Mouse (Mus musculus): ENCODE results near the gene Tspan31. TPM values are rescaled to one million over a fixed set of nuclear protein-coding genes. Genes with fewer than 3 reads are reported as not detected.

Gene Tspan31
- 65.6 TPM for polyA plus RNA-seq (2014; fragmentation: Illumina TruSeq; extraction: RNeasy Lipid Tissue Mini Kit (QIAGEN cat#74804); ENCODE audit: low read depth, low replicate concordance)

DNA sequence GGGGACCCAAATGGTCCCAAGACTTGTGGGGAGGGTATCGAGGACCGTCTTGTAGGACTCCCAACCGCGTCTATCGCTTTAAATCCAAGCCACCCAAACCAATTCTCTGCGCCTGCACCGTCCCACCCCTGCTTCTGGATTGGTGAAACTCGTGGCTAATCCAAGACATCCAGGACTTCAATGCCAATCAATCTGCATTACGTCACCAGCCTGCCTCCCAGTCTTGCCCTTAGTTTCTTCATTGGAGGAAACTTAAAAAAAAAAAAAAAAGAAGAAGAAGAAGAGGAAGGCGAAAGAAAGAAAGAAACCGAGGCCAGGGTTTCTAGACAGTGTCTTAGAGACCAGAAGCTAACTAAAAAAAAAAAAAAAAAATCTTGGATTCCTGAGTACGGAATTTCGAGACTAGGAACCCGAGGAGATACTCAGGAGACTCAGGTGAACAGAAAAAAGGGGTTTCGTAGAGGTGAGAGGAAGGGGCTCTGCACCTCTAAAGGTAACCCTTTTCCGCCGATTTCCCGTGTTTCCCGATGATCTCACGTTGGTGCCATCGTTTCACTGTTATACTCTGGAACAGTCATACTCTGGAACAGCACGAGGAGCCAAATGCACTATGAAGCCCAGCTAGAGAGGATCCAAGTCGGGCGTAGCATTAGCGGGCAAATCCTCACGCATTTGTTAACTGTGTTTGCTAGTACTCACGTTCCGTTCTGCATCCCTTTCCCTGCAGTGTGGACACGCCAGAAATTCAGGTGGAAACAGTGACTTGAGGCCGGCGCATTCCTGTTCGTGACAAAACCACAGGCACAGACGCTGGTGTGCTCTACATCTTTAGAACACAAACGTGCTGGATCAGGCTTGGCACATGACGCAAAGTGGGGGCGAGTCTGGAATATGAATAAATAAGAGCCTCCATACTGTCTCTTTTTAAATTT, at the start of gene Tspan31:
Gene Tspan31, minus strand, starts transcription at position 75 of the 932 bp plus-strand sequence.

DNA sequence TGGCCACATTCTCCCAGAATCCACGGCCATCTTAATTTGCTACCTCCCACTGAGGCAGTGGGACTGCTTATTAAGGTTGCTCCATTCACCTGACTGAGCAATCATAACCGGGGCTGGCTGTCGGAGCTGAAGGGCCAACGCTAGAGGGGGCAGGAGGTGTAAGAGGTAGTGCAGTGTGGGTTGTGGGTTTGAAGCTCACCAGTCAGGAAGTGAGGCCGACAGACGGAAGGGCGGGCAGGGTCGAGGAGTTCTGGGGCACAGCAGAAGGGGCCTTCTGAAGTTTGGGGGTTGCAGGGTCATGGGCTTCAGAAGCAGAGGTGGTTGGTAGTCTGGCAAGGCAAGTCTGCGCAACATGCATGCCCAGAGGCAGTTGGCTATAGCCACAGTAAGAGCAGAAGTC, 5.0 kb upstream of the Tspan31 start, which contains the start of gene Agap2:
Gene Agap2, plus strand, starts transcription at position 205 of the 400 bp plus-strand sequence.

DNA sequence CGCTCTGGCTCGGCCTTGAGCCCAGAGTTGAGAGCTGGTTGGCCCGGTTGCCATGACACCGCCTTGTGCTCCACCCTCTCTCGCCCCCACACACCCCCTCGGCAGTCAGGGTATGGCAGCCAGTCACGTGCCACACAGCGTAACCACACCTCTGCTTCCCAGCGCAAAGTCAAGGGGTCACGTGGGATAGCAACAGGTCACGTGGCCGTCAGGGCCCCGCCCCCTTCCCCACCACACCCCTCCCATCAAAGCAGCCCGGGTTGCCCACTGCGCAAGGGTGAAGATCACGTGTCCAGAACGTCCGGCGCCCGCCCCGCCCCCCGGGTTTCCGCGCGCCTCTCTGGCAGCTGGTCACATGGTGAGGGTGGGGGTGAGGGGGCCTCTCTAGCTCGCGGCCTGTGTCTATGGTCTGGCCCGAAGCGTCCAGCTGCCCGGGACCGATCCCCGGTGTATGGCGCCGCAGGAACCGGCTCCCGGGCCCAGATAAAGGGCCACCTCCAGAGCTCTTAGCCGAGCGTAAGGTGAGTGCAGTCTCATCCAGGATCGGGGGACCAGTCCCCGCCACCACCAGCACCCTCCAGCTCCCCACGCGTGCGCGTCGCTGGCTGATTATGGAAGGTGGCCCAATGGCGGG, 6.7 kb downstream of the Tspan31 start, which contains the start of gene Cdk4:
Gene Cdk4, plus strand, starts transcription at position 296 of the 634 bp plus-strand sequence.

DNA sequence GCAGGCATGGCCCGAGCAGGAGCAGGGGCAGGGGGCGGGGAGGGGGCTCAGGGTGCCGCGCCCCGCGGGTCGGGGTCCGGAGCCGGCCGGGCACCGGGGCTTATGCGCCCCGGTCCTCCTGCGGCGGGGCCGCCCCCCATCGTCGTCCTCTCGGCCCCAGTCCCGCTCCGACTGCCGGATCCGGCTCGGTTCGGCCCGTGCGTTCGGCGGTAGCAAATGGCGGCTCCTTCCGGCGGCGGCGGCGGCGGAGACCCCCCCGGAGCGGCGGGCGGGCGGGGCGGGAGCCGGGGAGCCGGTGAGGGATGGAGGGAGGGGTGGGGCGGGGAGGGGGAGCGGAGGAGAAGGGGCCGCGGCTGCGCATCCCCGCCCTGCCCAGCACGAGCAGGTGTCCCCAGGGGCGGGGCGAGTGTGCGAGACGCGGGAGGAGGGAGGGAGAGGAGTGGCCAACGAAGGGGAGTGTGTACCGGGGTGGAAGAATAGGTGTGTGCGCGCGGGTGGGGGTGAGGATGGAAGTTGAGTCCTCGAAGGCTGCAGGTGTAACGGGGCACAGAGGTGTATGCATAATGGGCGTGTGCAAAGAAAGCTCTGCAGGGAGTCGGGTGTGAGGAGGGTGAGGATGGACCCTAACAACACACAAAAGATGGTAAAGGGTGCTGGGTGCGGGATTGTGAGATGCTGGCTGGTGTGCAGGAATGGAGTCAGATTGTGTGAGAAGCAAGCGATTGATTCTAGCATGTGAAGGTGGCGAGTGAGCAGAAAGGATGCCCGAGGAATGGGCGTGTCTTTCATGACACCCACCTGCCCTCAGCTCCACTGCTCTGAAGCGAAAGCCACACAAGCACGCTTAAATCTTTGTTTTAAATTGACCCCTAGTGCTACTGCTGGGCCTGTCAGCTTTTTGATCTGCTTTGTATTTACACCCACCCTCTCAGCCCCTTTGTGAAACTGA, 9.8 kb downstream of the Tspan31 start, which contains the start of gene March9:
Gene March9, minus strand, starts transcription at position 217 of the 949 bp plus-strand sequence.

DNA sequence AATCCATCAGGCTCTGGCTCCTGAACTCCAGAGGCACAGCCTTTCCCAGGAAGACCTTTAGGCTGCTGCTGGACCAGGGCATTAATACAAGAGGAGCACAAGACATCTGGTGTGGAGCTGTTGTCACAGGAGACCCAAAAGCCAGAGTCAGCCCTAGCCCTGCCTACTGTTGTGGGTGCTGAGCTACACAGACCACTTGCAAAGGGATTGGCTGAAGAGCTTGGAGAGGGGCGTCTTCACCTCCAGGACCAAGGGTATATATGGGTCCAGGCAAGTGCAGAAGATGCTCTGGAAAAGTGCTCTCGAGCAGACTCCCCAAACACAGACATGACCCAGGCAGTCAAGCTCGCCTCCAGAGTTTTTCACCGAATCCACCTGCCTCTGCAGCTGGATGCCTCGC, 22.1 kb downstream of the Tspan31 start, which contains the start of gene Cyp27b1:
Gene Cyp27b1, plus strand, starts transcription at position 297 of the 400 bp plus-strand sequence.

DNA sequence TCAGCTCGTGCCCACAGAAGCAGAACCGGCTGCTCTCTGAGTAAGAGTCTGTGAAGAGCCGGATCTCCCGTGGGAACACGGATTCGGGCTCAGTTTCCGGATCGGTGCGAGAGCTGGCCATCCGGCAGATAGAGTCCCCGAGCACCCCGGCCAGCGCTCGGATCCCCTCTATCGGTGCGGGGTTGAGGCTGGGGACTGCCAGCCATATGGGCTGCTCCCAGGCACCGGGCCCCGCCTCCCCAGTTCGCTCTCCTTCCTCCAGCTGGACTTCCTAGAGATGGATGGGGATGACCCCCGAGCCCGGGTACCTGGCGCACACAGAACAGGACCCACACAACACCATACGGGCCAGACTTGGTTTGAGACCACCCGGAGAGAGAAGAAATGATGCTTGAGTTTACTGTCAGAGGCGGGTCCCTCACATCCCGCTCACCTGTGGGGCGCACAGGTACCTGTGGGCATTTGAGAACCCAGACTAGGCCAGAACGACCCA, 28.7 kb downstream of the Tspan31 start, which contains the start of the genes Mettl1 and Eef1akmt3:
Gene Mettl1, plus strand, starts transcription at position 141 of the 493 bp plus-strand sequence.
Gene Eef1akmt3, minus strand, starts transcription at position 240 of the 493 bp plus-strand sequence.

DNA sequence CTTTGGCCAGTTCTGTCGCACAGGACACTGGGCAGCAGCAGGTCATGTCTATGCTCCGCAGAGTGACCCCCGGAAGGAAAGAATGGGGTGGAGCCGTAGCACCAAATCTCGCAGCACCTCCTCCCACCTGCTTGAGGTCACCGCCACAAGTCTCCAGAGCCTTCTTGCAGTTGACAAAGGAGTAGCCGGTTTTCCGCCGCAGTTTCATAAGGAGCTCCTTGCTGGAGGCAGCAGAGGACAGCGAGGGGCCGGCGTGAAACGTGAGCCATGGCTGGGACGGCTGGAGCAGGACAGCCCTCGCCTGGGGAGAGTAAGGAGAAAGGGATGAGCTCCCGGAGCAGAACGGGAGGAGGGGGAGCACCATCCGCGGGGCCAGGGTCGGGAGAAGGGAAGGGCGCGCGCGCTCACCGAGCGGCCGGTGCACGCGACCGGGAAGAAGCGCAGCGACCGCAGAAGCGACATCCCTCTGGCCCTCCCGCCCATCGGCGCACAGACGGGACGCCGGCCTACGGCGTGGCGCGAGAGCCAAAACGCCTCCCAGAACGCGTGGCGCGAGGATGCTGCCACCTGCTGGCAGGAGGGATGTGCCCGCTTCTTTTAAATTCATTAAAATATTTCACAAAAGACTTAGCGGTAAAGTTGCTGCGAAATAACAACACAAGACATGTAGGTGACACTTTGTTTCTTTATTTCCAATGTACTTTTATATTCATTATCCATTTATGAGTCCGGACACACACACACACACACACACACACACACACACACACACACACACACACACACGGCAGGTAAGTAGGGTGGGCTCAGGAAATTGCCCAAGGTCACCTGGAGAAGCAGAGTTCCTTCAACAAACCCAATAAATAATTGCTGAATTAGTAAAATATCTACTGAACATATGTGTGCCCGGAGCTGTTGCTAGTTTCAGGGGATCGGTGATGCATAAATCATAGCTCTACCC, 39.4 kb downstream of the Tspan31 start, which contains the start of gene Tsfm:
Gene Tsfm, minus strand, starts transcription at position 505 of the 961 bp plus-strand sequence.

Other genes with a start within 250 kb of the Tspan31 start
- gene Atp23, start 168.9 kb downstream of the Tspan31 start, polyA plus RNA-seq (2014; fragmentation: Illumina TruSeq; extraction: RNeasy Lipid Tissue Mini Kit (QIAGEN cat#74804); ENCODE audit: low read depth, low replicate concordance) = 5.6 TPM
- 91.4 TPM for gene Ctdsp2, start 91.5 kb downstream of the Tspan31 start, polyA plus RNA-seq (2014; fragmentation: Illumina TruSeq; extraction: RNeasy Lipid Tissue Mini Kit (QIAGEN cat#74804); ENCODE audit: low read depth, low replicate concordance)
- 0.94 TPM for gene Avil, start 69.6 kb downstream of the Tspan31 start, polyA plus RNA-seq (2014; fragmentation: Illumina TruSeq; extraction: RNeasy Lipid Tissue Mini Kit (QIAGEN cat#74804); ENCODE audit: low read depth, low replicate concordance)
- gene Tsfm, start 39.4 kb downstream of the Tspan31 start, polyA plus RNA-seq (2014; fragmentation: Illumina TruSeq; extraction: RNeasy Lipid Tissue Mini Kit (QIAGEN cat#74804); ENCODE audit: low read depth, low replicate concordance) = 50.1 TPM
- 17.0 TPM for gene Mettl1, start 28.9 kb downstream of the Tspan31 start, polyA plus RNA-seq (2014; fragmentation: Illumina TruSeq; extraction: RNeasy Lipid Tissue Mini Kit (QIAGEN cat#74804); ENCODE audit: low read depth, low replicate concordance)
- not detected for gene Eef1akmt3, start 28.8 kb downstream of the Tspan31 start, polyA plus RNA-seq (2014; fragmentation: Illumina TruSeq; extraction: RNeasy Lipid Tissue Mini Kit (QIAGEN cat#74804); ENCODE audit: low read depth, low replicate concordance)
- gene Cyp27b1, start 22.0 kb downstream of the Tspan31 start, polyA plus RNA-seq (2014; fragmentation: Illumina TruSeq; extraction: RNeasy Lipid Tissue Mini Kit (QIAGEN cat#74804); ENCODE audit: low read depth, low replicate concordance) = not detected
- 3.0 TPM for gene March9, start 10.1 kb downstream of the Tspan31 start, polyA plus RNA-seq (2014; fragmentation: Illumina TruSeq; extraction: RNeasy Lipid Tissue Mini Kit (QIAGEN cat#74804); ENCODE audit: low read depth, low replicate concordance)
- 104 TPM for gene Cdk4, start 6.7 kb downstream of the Tspan31 start, polyA plus RNA-seq (2014; fragmentation: Illumina TruSeq; extraction: RNeasy Lipid Tissue Mini Kit (QIAGEN cat#74804); ENCODE audit: low read depth, low replicate concordance)
- 2.9 TPM for gene Agap2, start 5.0 kb upstream of the Tspan31 start, polyA plus RNA-seq (2014; fragmentation: Illumina TruSeq; extraction: RNeasy Lipid Tissue Mini Kit (QIAGEN cat#74804); ENCODE audit: low read depth, low replicate concordance)
- gene Os9, start 50.9 kb upstream of the Tspan31 start, polyA plus RNA-seq (2014; fragmentation: Illumina TruSeq; extraction: RNeasy Lipid Tissue Mini Kit (QIAGEN cat#74804); ENCODE audit: low read depth, low replicate concordance) = 36.6 TPM
- gene B4galnt1, start 95.0 kb upstream of the Tspan31 start, polyA plus RNA-seq (2014; fragmentation: Illumina TruSeq; extraction: RNeasy Lipid Tissue Mini Kit (QIAGEN cat#74804); ENCODE audit: low read depth, low replicate concordance) = 1.5 TPM
- 26.9 TPM for gene Slc26a10, start 110.4 kb upstream of the Tspan31 start, polyA plus RNA-seq (2014; fragmentation: Illumina TruSeq; extraction: RNeasy Lipid Tissue Mini Kit (QIAGEN cat#74804); ENCODE audit: low read depth, low replicate concordance)
- 23.2 TPM for gene Arhgef25, start 119.8 kb upstream of the Tspan31 start, polyA plus RNA-seq (2014; fragmentation: Illumina TruSeq; extraction: RNeasy Lipid Tissue Mini Kit (QIAGEN cat#74804); ENCODE audit: low read depth, low replicate concordance)
- 53.5 TPM for gene Dtx3, start 125.5 kb upstream of the Tspan31 start, polyA plus RNA-seq (2014; fragmentation: Illumina TruSeq; extraction: RNeasy Lipid Tissue Mini Kit (QIAGEN cat#74804); ENCODE audit: low read depth, low replicate concordance)
- 35.2 TPM for gene Pip4k2c, start 141.3 kb upstream of the Tspan31 start, polyA plus RNA-seq (2014; fragmentation: Illumina TruSeq; extraction: RNeasy Lipid Tissue Mini Kit (QIAGEN cat#74804); ENCODE audit: low read depth, low replicate concordance)
- 0.89 TPM for gene Kif5a, start 193.1 kb upstream of the Tspan31 start, polyA plus RNA-seq (2014; fragmentation: Illumina TruSeq; extraction: RNeasy Lipid Tissue Mini Kit (QIAGEN cat#74804); ENCODE audit: low read depth, low replicate concordance)
- gene Dctn2, start 196.1 kb upstream of the Tspan31 start, polyA plus RNA-seq (2014; fragmentation: Illumina TruSeq; extraction: RNeasy Lipid Tissue Mini Kit (QIAGEN cat#74804); ENCODE audit: low read depth, low replicate concordance) = 139 TPM
- gene Mbd6, start 218.8 kb upstream of the Tspan31 start, polyA plus RNA-seq (2014; fragmentation: Illumina TruSeq; extraction: RNeasy Lipid Tissue Mini Kit (QIAGEN cat#74804); ENCODE audit: low read depth, low replicate concordance) = 18.0 TPM
- 49.6 TPM for gene Mars, start 241.5 kb upstream of the Tspan31 start, polyA plus RNA-seq (2014; fragmentation: Illumina TruSeq; extraction: RNeasy Lipid Tissue Mini Kit (QIAGEN cat#74804); ENCODE audit: low read depth, low replicate concordance)